Mouse (Mus musculus): ENCODE measurements at regions not wholly inside any gene's neighbourhood (a gene's known extent, or its start where the extent isn't known, plus 50 kb on each side); places are given as distances from the start of the nearest gene placed in this dataset.

GRCm38 (mm10) chr5:47794639-47795272 is 188.2 kb upstream of the Slit2 start:
- ATAC-seq = no peak
- Histone ChIP-seq H3K27me3 (replicated peaks) (no peaks in the 10 kb centered on the region), H3K4me1 (no peaks in the 10 kb centered on the region), H3K4me3 (no peak overlapping the region), H3K9me3 (replicated peaks) (no peaks in the 10 kb centered on the region), H3K4me2 (no peak overlapping the region), H3K27ac (no peak overlapping the region), H3K36me3 (no peaks in the 10 kb centered on the region), H3K9ac (no peak overlapping the region)
- 74% methylated on average over 6 of the region's 6 CpGs for WGBS (ENCODE audit: insufficient replicate concordance)

GRCm38 (mm10) chr5:47795273-47795672 is 187.7 kb upstream of the Slit2 start:
- 57% methylated on average over 3 of the region's 3 CpGs for WGBS (ENCODE audit: insufficient replicate concordance)
- no peaks in the 10 kb centered on the region for H3K4me1 ChIP-seq
- no peak overlapping the region for H3K9ac ChIP-seq
- no peak overlapping the region for H3K4me2 ChIP-seq
- no peak overlapping the region for H3K27ac ChIP-seq
- H3K4me3 ChIP-seq = no peak overlapping the region
- H3K9me3 ChIP-seq (replicated peaks) = no peaks in the 10 kb centered on the region
- no peaks in the 10 kb centered on the region for H3K36me3 ChIP-seq
- no peak for ATAC-seq
- no peaks in the 10 kb centered on the region for H3K27me3 ChIP-seq (replicated peaks)

GRCm38 (mm10) chr5:47820936-47821335 is 162.0 kb upstream of the Slit2 start:
- Histone ChIP-seq H3K4me3 (no peak overlapping the region), H3K4me1 (no peaks in the 10 kb centered on the region), H3K9ac (no peak overlapping the region), H3K4me2 (no peak overlapping the region), H3K27ac (no peak overlapping the region), H3K27me3 (replicated peaks) (no peaks in the 10 kb centered on the region), H3K9me3 (replicated peaks) (no peaks in the 10 kb centered on the region), H3K36me3 (no peaks in the 10 kb centered on the region)
- WGBS (ENCODE audit: insufficient replicate concordance) = 83% methylated on average over 1 of the region's 1 CpGs
- no peak for ATAC-seq

- WGBS (ENCODE audit: insufficient replicate concordance) = 66% methylated on average over 3 of the region's 3 CpGs
- H3K9ac ChIP-seq = no peak overlapping the region
- no peaks in the 10 kb centered on the region for H3K27me3 ChIP-seq (replicated peaks)
- H3K4me3 ChIP-seq = no peak overlapping the region
- no peaks in the 10 kb centered on the region for H3K4me1 ChIP-seq
- no peak for ATAC-seq
- no peaks in the 10 kb centered on the region for H3K36me3 ChIP-seq
- no peak overlapping the region for H3K4me2 ChIP-seq
- H3K27ac ChIP-seq = no peak overlapping the region
- no peaks in the 10 kb centered on the region for H3K9me3 ChIP-seq (replicated peaks)
Observed at GRCm38 (mm10) chr5:47837998-47838397, 144.9 kb upstream of the Slit2 start.

- no peak overlapping the region for H3K27ac ChIP-seq
- no peak overlapping the region for H3K4me3 ChIP-seq
- H3K4me2 ChIP-seq = no peak overlapping the region
- H3K9ac ChIP-seq = no peak overlapping the region
- ATAC-seq = no peak
- H3K27me3 ChIP-seq (replicated peaks) = no peaks in the 10 kb centered on the region
- no peaks in the 10 kb centered on the region for H3K36me3 ChIP-seq
- WGBS (ENCODE audit: insufficient replicate concordance) = 42% methylated on average over 5 of the region's 5 CpGs
- H3K9me3 ChIP-seq (replicated peaks) = no peaks in the 10 kb centered on the region
- no peaks in the 10 kb centered on the region for H3K4me1 ChIP-seq
Observed at GRCm38 (mm10) chr5:47869701-47870100, 113.2 kb upstream of the Slit2 start.

Data from liver, embryonic 12.5 days (tissue).